Mouse (Mus musculus) lung, embryonic 16.5 days (tissue): Measurements from ENCODE around the gene Scnm1. TPM values are rescaled to one million over a fixed set of nuclear protein-coding genes. Genes with fewer than 3 reads are reported as not detected.
A peak's percentile ranks its signal among the peaks of the same experiment; 100 is the strongest.
"Not testable (repeated sequence)": the region's sequence is repeated elsewhere in the genome, so short reads cannot be mapped to it uniquely, and the experiment has no call there.

Experiments used
- ATAC-seq: fragments of 200-750 bp; cut with Nextera tagmentation; 2 replicates; pipeline ENCODE4 v1.8.0; 2017; ENCODE audit warnings: low read depth, mild to moderate bottlenecking, moderate library complexity
- H3K27ac ChIP-seq: fragments of 300-500 bp; sonication (generic); 2 replicates; pipeline ENCODE4 v1.5.1; 2014; ENCODE audit warnings: mild to moderate bottlenecking, control low read depth, low read length
- H3K27me3 ChIP-seq: fragments of 300-500 bp; sonication (generic); 2 replicates; pipeline ENCODE4 v1.6.1; 2014; ENCODE audit warnings: low read depth, low read length, mixed read lengths; ENCODE audit not compliant: control insufficient read depth, insufficient read depth
- H3K36me3 ChIP-seq: fragments of 300-500 bp; sonication (generic); 2 replicates; pipeline ENCODE4 v1.6.1; 2014; ENCODE audit warnings: low read length; ENCODE audit not compliant: control insufficient read depth, insufficient read depth
- H3K4me1 ChIP-seq: fragments of 300-500 bp; sonication (generic); replicated peaks from 2 replicates; pipeline ENCODE4 v1.6.1; 2014; ENCODE audit warnings: low read length, mixed read lengths; ENCODE audit not compliant: control insufficient read depth, insufficient read depth
- H3K4me2 ChIP-seq: fragments of 300-500 bp; sonication (generic); 2 replicates; pipeline ENCODE4 v1.6.1; 2014; ENCODE audit warnings: low read depth, low read length, control low read depth
- H3K4me3 ChIP-seq: fragments of 300-500 bp; sonication (generic); 2 replicates; pipeline ENCODE4 v1.5.1; 2014; ENCODE audit warnings: mild to moderate bottlenecking, low read length, control low read depth
- H3K9ac ChIP-seq: fragments of 300-500 bp; sonication (generic); 2 replicates; pipeline ENCODE4 v1.6.1; 2014; ENCODE audit warnings: low read length, control low read depth
- H3K9me3 ChIP-seq: fragments of 300-500 bp; sonication (generic); 2 replicates; pipeline ENCODE4 v1.6.1; 2016; ENCODE audit warnings: low read length; ENCODE audit not compliant: control insufficient read depth
- WGBS: fragments of 180-500 bp; shearing (Covaris S2); extraction: QIAGEN DNeasy Blood & Tissue Kit; methylation state at CpG from one replicate; pipeline ENCODE4 v1.1.7; 2014; 5-methylcytosine and 5-hydroxymethylcytosine counted together
- polyA plus RNA-seq: library from polyadenylated mRNA; unstranded; fragments of >200 nt; fragmentation: Nextera tagmentation; extraction: Ambion mirVana; gene quantifications from 2 replicates; pipeline ENCODE4 v1.2.1, GENCODE M21; 2015

Scnm1 gene
- polyA plus RNA-seq, 1 experiment from 2014 or later: 69.9 TPM

DNA sequence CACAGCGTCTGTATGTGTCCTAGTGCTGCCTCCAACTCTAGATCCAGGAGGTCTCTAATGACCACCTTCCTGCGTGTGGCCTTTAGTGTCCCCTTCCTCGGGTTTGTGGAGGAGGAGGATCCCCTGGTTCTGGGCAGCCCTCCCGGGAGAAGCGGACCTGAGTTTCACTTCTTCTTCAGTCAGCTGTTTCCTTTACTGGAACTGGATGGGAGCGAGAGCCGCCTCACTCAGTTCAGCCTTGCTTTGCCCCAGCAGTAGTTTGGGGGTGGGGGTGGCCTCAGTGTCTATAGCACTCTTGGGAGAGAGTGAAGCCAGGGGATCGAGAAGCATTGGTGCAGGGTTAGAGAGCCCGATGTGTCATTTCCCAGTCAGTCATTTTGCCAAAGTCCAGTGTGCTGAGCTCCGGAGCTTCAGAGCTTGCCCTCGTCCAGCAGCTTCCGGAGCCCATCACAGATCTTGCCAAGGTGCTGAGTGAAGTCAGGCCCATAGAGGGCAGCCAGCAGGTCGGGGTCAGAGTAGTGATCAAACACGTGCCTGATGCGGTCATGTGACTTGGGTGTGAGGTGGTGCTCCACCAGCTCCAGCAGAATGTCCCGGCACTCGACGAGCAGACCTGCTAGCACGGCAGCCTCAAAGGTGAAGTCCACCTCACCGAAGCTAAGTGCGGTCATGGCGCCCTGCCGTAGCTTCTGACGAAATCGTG, 5.9 kb upstream of the Scnm1 start:
- peak overlapping the region; percentile 3; the same call in 1 of the 2 replicates for H3K9ac ChIP-seq

DNA sequence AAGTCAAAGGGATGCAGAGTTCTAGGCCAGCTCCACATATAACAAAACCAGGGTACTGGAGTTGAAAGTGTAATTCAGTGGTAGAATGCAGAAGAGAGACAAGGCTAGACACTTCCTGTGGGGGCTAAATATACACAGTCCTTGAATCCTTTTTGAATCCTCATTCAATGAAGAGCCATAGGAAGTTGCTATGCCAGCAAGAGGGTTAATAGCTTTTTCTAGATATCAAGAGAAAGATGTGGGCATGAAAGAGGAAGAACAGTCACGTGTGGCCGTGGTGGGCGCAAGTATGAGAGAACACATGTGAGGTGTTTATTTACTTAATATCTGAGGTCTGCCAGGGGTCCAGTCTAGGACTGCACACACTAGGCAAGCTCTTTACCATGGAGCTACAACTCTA, 2.5 kb upstream of the Scnm1 start:
- H3K9me3 ChIP-seq: no peaks in the 10 kb centered on the region
- H3K27ac ChIP-seq: no peak overlapping the region
- H3K36me3 ChIP-seq: peaks cover 7% of the 10 kb centered on the region
- H3K9ac ChIP-seq: no peak overlapping the region
- H3K4me2 ChIP-seq: no peak overlapping the region
- 83% methylated on average over 3 of the region's 3 CpGs for WGBS
- H3K27me3 ChIP-seq: no peaks in the 10 kb centered on the region
- H3K4me1 ChIP-seq: peaks cover 12% of the 10 kb centered on the region
- ATAC-seq: no peak
- H3K4me3 ChIP-seq: no peak overlapping the region

More for the DNA sequence above, 5.9 kb upstream of the Scnm1 start:
- Histone ChIP-seq H3K36me3 (peaks cover 5% of the 10 kb centered on the region; the same call in 1 of the 2 replicates), H3K27me3 (no peaks in the 10 kb centered on the region), H3K4me3 (no peak overlapping the region), H3K27ac (peak overlapping the region; percentile 25), H3K9me3 (no peaks in the 10 kb centered on the region), H3K4me2 (no peak overlapping the region), H3K4me1 (peaks cover 9% of the 10 kb centered on the region)
- ATAC-seq: no peak
- 62% methylated on average over 25 of the region's 25 CpGs for WGBS

DNA sequence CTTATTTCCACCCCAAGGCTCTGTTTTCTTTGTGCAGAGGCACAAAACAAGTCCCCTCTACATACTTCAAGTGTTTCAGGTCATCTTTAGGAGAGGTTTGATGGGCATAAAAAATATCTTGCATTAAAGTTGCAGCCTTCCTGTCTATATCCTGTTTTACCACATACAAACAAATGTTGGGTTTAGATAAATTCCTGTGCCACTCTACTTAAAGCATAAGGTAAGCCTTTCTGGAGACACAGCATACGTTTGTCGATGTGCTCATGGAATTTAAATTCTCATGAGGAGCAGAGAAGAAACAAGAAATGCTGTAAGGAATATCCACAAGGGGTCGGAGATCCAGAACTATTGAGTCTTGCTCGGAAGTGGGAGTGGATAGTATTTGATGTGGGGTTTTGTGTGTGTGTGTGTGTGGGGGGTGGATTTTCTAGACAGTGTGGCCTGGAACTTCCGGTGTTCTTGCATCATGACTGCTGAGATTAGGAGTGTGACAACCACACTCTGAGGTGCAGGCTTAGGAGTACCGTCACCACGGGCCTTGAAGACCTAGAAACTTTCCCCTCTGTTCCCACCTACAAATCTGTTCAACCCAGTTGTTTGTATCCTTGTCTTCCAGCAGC, 1.7 kb upstream of the Scnm1 start:
- no peaks in the 10 kb centered on the region for H3K27me3 ChIP-seq
- H3K9me3 ChIP-seq: no peaks in the 10 kb centered on the region
- H3K9ac ChIP-seq: no peak overlapping the region
- H3K4me3 ChIP-seq: peak overlapping the region; percentile 46
- H3K4me1 ChIP-seq: peaks cover 12% of the 10 kb centered on the region
- no peak overlapping the region for H3K27ac ChIP-seq
- peaks cover 2% of the 10 kb centered on the region for H3K36me3 ChIP-seq
- H3K4me2 ChIP-seq: peak overlapping the region; percentile 65
- WGBS: 70% methylated on average over 7 of the region's 7 CpGs
- ATAC-seq: no peak

DNA sequence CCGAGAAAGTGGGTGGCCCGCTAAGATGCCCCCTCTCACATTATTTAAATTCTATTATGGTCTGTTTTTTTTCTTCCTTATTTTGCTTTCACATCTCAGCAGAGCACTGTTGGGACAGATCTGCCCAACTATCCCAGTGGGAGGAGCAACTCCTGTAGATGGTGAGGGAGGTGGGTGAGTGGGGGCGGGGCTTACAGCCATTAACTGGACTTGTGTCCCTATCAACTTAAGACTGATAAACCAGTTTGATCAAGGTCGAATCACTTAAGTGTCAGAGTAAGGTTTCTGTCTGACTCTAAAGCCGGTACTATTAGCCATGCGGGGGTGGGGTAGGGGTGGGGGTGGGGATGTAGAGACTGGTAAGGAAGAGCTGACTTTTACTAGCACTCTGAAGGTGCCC, 1.2 kb upstream of the Scnm1 start:
- Histone ChIP-seq H3K9me3 (no peaks in the 10 kb centered on the region), H3K4me1 (peaks cover 12% of the 10 kb centered on the region), H3K4me2 (peak overlapping the region; percentile 65), H3K36me3 (peaks cover 2% of the 10 kb centered on the region), H3K27ac (peak overlapping the region; percentile 33; the same call in 1 of the 2 replicates), H3K9ac (peak overlapping the region; percentile 55), H3K4me3 (peak overlapping the region; percentile 46), H3K27me3 (no peaks in the 10 kb centered on the region)
- peak; percentile 32; the same call in 1 of the 2 replicates for ATAC-seq
- WGBS: 13% methylated on average over 6 of the region's 6 CpGs

DNA sequence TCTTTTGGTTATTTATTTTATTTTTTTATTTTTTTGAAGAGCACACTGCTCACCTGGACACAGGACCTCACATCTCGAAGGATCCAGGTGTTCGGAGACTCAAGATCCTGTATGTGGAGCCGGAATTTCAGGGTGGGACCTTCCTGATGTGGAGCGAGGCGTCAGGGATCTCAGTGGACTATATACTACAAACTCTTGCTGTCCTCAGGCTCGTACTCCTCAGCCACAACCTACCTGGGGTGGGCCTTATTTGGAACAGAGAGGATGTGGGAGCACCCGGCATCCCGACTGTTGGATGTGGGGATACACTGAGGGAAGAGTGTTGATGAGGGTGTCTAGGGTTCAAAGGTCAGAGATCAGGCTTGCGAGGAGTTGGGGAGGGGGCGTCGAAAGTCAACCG, 322 bp upstream of the Scnm1 start:
- Histone ChIP-seq H3K4me1 (peaks cover 12% of the 10 kb centered on the region), H3K4me3 (peak overlapping the region; percentile 83)
- no CpG with 5 or more reads among the region's 12 CpGs for WGBS
- not testable (repeated sequence) for H3K27ac ChIP-seq, H3K9me3 ChIP-seq, H3K9ac ChIP-seq, H3K27me3 ChIP-seq, H3K4me2 ChIP-seq, H3K36me3 ChIP-seq
- ATAC-seq: peak; percentile 29

DNA sequence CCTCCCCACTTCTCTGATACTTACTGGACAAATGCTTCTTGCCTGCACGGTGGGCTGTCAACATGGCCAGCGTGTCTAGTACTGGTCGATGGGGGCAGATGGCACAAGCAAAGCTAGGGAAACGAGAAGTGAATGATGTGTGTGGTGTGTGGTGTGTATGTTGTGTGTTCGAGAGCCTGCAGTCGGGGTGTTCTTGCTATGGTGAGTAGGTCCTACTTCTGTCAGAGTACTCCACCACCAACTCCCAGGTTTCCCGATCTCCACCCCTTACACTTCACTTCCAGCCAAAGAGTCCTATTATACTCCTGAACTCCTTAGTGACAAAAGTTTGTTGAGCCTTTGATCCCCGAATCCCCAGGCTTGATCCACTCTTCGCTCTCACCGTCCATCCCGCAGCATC, 635 bp downstream of the Scnm1 start:
- WGBS: 44% methylated on average over 11 of the region's 11 CpGs
- H3K4me2 ChIP-seq: peak overlapping the region; percentile 78
- H3K36me3 ChIP-seq: peaks cover 2% of the 10 kb centered on the region
- peak overlapping the region; percentile 83 for H3K4me3 ChIP-seq
- ATAC-seq: no peak
- peak overlapping the region; percentile 82 for H3K9ac ChIP-seq
- peak overlapping the region; percentile 41 for H3K27ac ChIP-seq
- H3K4me1 ChIP-seq: peaks cover 12% of the 10 kb centered on the region
- no peaks in the 10 kb centered on the region for H3K27me3 ChIP-seq
- H3K9me3 ChIP-seq: no peaks in the 10 kb centered on the region

DNA sequence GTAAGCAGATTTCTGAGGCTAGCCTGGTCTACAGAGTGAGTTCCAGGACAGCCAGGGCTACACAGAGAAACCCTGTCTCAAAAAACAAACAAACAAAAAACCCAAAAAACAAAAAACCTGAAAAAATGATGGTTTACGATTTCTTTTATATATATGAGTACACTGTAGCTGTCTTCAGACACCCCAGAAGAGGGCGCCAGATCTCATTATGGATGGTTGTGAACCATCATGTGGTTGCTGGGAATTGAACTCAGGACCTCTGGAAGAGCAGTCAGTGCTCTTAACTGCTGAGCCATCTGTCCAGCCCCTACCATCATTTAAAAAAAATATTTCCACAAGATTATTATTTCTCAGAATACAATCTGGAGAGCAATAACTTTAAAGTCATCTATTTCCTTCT, 1.4 kb downstream of the Scnm1 start:
- not testable (repeated sequence) for H3K9ac ChIP-seq, H3K9me3 ChIP-seq, H3K4me2 ChIP-seq, ATAC-seq, H3K4me3 ChIP-seq, H3K36me3 ChIP-seq, H3K27ac ChIP-seq, H3K27me3 ChIP-seq
- H3K4me1 ChIP-seq: peaks cover 12% of the 10 kb centered on the region
- WGBS: 83% methylated on average over 2 of the region's 2 CpGs

DNA sequence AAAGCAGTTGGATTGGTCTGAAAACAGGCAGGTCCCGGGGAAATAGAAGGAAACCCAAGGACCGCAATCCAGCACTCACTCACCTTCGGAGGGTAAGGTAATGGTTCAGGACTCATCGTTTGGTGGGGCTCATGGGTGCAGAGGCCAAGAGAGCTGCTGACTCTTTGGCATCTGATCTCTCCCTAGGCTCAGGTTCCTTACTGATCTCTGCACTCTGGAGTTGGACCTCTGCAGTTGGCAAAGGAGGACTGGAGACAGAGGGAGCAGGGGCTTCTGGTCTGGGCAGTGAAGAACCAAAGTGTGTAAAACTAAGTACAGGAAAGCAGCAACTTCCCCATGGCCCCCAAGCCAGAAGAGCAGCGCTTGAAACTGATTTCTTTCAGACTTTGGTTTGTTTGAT, 3.7 kb downstream of the Scnm1 start:
- 69% methylated on average over 5 of the region's 5 CpGs for WGBS
- H3K27ac ChIP-seq: no peak overlapping the region

DNA sequence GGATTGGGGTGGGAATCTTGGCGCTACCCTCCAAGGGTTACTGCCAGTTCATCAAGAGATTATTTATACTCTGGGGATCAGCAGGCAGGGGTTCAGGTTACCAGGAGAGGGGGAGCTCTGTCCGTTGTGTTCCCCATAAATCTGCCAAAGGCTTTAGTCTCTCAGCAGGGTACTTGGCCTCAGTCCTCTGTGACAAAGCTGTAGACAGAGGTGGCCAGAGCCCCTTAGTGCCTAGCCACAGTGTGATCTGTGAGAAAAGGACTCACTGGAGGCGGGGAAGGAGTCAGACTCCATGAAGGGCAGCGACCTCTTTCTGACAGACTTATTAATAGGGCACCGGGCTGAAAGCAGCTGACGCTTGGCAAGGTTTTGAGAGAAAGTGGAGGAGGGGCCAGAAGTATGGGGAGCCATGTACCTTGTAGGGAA, 4.6 kb downstream of the Scnm1 start:
- 45% methylated on average over 6 of the region's 6 CpGs for WGBS
- Histone ChIP-seq H3K27me3 (no peaks in the 10 kb centered on the region), H3K4me1 (peaks cover 16% of the 10 kb centered on the region), H3K9me3 (no peaks in the 10 kb centered on the region), H3K4me2 (no peak overlapping the region), H3K4me3 (no peak overlapping the region), H3K9ac (no peak overlapping the region), H3K27ac (no peak overlapping the region), H3K36me3 (peaks cover 2% of the 10 kb centered on the region)
- no peak for ATAC-seq

More for the DNA sequence above, 3.7 kb downstream of the Scnm1 start:
- ATAC-seq: no peak
- Histone ChIP-seq H3K4me1 (peaks cover 9% of the 10 kb centered on the region), H3K4me3 (no peak overlapping the region), H3K36me3 (peaks cover 2% of the 10 kb centered on the region), H3K4me2 (no peak overlapping the region), H3K27me3 (no peaks in the 10 kb centered on the region), H3K9ac (no peak overlapping the region), H3K9me3 (no peaks in the 10 kb centered on the region)
